Mouse (Mus musculus) E14TG2a.4 (cell line): ENCODE measurements around the gene Lrrc3c.

ENCODE experiments used
- H3K27me3 ChIP-seq: 2 replicates; pipeline ENCODE4 v1.6.1; 2014; ENCODE audit warnings: low read length, control low read depth; ENCODE audit not compliant: insufficient read depth
- H3K36me3 ChIP-seq: 2 replicates; pipeline ENCODE4 v1.6.1; 2014; ENCODE audit warnings: low read length, control low read depth; ENCODE audit not compliant: insufficient read depth
- H3K4me1 ChIP-seq: replicated peaks from 2 replicates; pipeline ENCODE4 v1.6.1; 2014; ENCODE audit warnings: low read depth, low read length, control low read depth
- H3K4me3 ChIP-seq: replicated peaks from 2 replicates; pipeline ENCODE4 v1.5.1; 2014; ENCODE audit warnings: mild to moderate bottlenecking, low read length
- H3K9me3 ChIP-seq: 2 replicates; pipeline ENCODE4 v1.6.1; 2014; ENCODE audit warnings: low read length, control low read depth
- CTCF ChIP-seq: conservative IDR thresholded peaks from 2 replicates; pipeline ENCODE4 v1.5.1; 2014; ENCODE audit warnings: low read length
- NANOG ChIP-seq: IDR thresholded peaks from 2 replicates; pipeline ENCODE4 v1.6.1; 2014; ENCODE audit warnings: borderline replicate concordance, low read length, mixed read lengths
- POU5F1 ChIP-seq: IDR thresholded peaks from 2 replicates; pipeline ENCODE4 v1.6.1; 2014; ENCODE audit warnings: low read length, borderline replicate concordance

The Lrrc3c gene

DNA sequence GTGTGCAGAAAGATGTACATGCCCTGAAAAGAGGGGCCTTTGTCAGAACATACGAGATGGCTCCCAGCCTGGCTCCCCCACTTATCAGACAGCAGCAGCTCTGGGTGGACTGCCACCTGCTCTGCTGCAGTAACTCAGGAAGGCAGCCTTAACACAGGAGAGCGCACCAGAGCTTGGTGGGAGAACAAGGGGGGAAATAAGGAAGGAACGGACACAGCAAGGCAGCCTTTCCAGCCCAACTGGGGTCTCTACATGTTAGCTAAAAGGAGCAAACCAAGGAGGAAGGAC is 14.9 kb upstream of the Lrrc3c start:
- TF ChIP-seq CTCF (no peak), POU5F1 (no peak), NANOG (no peak)
- Histone ChIP-seq H3K36me3 (peaks cover 32% of the 10 kb centered on the region), H3K9me3 (no peaks in the 10 kb centered on the region)

GRCm38 (mm10) chr11:98583571-98583970 is 14.5 kb upstream of the Lrrc3c start:
- TF ChIP-seq POU5F1 (no peak), CTCF (0 out of 2 replicates have a peak, but pooled peaks have one; percentile 8)
- peaks cover 32% of the 10 kb centered on the region for H3K36me3 ChIP-seq
- peaks cover 84% of the 10 kb centered on the region for H3K4me1 ChIP-seq
- H3K27me3 ChIP-seq, result no peaks in the 10 kb centered on the region
- H3K4me3 ChIP-seq, result no peak overlapping the region
- H3K9me3 ChIP-seq, result no peaks in the 10 kb centered on the region

More for the DNA sequence above, 14.9 kb upstream of the Lrrc3c start:
- Histone ChIP-seq H3K4me3 (no peak overlapping the region), H3K27me3 (no peaks in the 10 kb centered on the region), H3K4me1 (peaks cover 80% of the 10 kb centered on the region)

DNA sequence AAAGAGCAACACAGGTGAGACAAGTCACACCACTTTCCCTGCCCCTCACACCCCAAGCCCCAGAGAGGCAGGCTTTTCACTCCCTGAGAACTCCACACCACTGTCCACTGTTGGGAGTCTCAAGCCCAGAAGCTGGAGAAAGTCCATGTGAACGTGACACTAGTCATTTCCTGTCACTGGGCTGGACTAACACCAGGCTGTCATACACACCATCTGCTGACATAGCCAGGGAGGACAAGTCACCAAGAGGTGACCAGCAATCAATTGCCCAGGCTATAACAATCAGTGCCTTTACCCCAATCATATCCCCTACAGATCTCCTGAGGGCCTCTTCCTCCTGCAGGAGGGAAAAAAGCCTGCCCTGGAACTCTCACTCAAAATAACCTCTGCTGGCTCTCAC is 13.9 kb upstream of the Lrrc3c start:
- TF ChIP-seq CTCF (no peak), NANOG (no peak), POU5F1 (no peak)
- Histone ChIP-seq H3K27me3 (no peaks in the 10 kb centered on the region), H3K4me1 (peaks cover 86% of the 10 kb centered on the region), H3K36me3 (peaks cover 32% of the 10 kb centered on the region), H3K4me3 (no peak overlapping the region), H3K9me3 (no peaks in the 10 kb centered on the region)

DNA sequence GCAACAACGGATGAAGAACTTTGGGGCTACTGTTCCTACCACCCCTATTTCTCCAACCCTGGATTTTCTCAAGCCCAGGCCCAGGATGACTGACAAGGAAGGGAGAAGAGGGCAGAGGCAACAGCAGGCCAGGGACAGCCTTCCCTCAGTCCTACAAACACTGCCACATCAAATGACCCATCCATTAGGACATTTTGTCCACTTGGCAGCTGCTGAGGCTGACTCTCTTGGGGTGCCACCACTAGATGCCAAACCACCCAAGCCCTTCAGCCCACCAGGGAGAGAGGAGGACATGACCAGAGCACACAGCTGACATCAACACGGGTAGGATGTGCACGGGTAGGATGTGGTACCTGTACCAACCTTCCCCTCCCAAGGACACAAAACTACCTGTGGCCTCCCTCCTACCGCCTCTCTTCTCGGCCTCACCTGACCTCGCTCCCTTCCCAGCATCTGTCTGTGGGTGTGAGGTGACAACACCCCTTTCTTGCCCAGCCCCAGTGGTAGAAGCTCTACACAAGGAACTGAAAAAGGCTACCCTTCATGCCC is 13.4 kb upstream of the Lrrc3c start:
- peaks cover 86% of the 10 kb centered on the region for H3K4me1 ChIP-seq
- no peak for TF ChIP-seq NANOG
- no peak for TF ChIP-seq POU5F1
- no peak for TF ChIP-seq CTCF
- H3K36me3 ChIP-seq, result peaks cover 32% of the 10 kb centered on the region
- no peaks in the 10 kb centered on the region for H3K9me3 ChIP-seq
- H3K27me3 ChIP-seq, result no peaks in the 10 kb centered on the region
- no peak overlapping the region for H3K4me3 ChIP-seq

- Histone ChIP-seq H3K27me3 (no peaks in the 10 kb centered on the region), H3K9me3 (no peaks in the 10 kb centered on the region), H3K4me3 (peak overlapping the region; percentile 93), H3K4me1 (peaks cover 78% of the 10 kb centered on the region), H3K36me3 (peaks cover 32% of the 10 kb centered on the region)
- no peak for TF ChIP-seq CTCF
- no peak for TF ChIP-seq POU5F1
- TF ChIP-seq NANOG, result no peak
These were observed 11.8 kb upstream of the Lrrc3c start for GRCm38 (mm10) chr11:98586087-98586891.

DNA sequence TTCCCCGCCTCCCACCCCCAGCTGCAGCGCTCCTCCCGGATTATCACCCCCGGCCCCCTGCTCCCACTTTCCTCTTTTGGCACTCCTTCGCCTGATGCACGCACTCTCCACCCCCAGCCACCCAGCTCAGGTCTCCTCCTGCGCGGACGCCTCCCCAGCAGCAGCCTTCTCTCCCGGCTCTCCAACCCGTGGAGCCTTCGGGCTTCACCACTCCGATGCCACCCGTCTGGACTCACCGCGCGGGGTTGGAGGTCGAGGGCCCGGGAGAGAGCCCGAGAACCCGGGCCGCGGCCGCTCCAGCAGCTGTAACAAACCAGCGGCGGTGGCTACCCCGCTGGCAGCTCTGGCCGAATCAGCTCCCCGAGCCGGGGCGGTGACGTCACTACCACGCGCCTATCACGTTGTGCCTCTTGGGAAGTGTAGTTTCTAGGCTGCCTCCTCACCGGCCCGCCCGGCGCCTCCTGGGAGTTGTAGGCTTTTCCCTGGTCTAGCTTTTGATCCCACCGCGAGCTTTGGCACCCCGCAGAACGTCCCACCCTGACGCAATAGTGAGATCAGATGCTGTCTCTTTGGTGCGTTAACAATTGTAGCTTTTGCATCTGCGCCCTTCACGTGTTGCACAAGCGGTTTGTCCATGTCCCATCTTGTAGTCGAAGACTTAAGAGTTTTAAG is 11.1 kb upstream of the Lrrc3c start, which contains the start of gene Ormdl3:
Ormdl3 (minus strand) TSS at position 477 of the 672 bp plus-strand sequence.
- peaks cover 73% of the 10 kb centered on the region for H3K4me1 ChIP-seq
- TF ChIP-seq CTCF (no peak), NANOG (no peak), POU5F1 (no peak)
- H3K36me3 ChIP-seq, result peaks cover 30% of the 10 kb centered on the region
- peaks cover 2% of the 10 kb centered on the region for H3K27me3 ChIP-seq
- H3K4me3 ChIP-seq, result peak within 1 kb of the TSS; percentile 93
- no peaks in the 10 kb centered on the region for H3K9me3 ChIP-seq

DNA sequence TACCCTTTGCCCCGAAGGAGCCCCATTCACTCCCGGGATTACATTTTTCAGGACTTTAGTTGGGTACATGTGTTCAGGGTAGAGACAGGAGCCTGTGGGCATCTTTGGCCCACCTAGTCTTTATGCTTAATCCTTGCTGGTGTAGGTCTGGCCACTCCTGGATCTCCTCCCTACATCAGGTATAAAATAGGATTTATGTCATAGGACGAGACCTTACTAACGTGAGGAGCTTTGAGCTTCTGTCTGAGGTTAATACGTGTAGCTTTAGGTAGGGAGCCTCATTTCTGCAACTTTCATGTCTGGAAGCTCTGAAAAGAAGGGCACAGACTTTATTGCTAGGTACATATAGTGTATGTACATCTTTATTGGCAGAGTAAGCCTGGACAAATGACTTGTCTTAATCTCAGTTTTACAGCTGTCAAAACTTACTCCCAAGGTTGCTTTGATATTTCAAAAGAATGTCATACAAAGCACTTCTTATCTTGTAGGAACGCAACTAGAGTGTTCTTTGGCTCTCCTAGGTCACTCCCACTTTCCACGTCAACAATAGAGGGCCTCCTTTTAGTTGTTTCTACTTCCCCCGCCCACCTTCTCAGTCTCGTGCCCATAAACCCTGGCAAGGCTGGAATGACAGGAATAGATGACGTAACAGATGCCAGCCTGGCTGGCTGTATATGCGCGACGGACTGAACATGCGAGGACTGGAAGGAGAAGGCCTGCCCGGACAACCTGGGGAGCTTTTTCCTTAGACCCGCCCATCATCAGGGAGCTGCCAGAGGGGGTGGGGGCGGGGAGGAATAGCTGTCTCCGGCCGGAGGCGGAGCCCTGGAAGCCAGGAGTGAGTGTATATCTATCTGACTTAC is 10.2 kb upstream of the Lrrc3c start:
- TF ChIP-seq CTCF (no peak), NANOG (no peak), POU5F1 (no peak)
- H3K36me3 ChIP-seq, result peaks cover 21% of the 10 kb centered on the region
- no peaks in the 10 kb centered on the region for H3K9me3 ChIP-seq
- peak overlapping the region; percentile 93 for H3K4me3 ChIP-seq
- H3K27me3 ChIP-seq, result peaks cover 10% of the 10 kb centered on the region
- peaks cover 70% of the 10 kb centered on the region for H3K4me1 ChIP-seq

DNA sequence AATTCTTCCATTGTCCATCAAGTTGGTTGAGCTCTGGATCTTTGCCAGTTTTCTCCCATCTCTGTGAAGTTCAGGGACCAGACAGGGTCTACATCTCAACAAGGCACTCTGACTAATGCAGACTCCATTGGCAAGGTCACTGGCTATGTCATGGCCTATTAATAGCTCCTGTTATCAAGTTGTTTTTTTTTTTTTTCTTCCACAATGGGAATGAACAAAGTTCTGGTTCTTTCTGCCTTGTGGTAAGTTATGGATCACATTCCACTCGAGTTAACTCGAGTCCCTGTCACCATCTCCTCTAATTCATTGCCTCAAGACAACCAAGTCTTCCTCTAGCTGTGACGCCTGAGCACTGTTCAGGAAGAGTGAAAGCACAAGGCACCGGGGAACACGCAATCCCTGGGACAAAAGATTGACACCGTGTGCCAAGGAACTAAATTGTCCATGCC is 9.2 kb upstream of the Lrrc3c start:
- TF ChIP-seq CTCF (no peak), NANOG (no peak), POU5F1 (no peak)
- Histone ChIP-seq H3K27me3 (peaks cover 13% of the 10 kb centered on the region), H3K9me3 (no peaks in the 10 kb centered on the region)

More for the DNA sequence above, 9.2 kb upstream of the Lrrc3c start:
- H3K4me1 ChIP-seq, result peaks cover 63% of the 10 kb centered on the region
- H3K4me3 ChIP-seq, result 0 out of 2 replicates have a peak overlapping the region, but pooled peaks have one; percentile 71
- H3K36me3 ChIP-seq, result peaks cover 14% of the 10 kb centered on the region
